Mouse (Mus musculus): Measurements from ENCODE around the gene Hes7. TPM values are rescaled to one million over a fixed set of nuclear protein-coding genes. Genes with fewer than 3 reads are reported as not detected.
A peak's percentile ranks its signal among the peaks of the same experiment; 100 is the strongest.
"Not testable (repeated sequence)": the region's sequence is repeated elsewhere in the genome, so short reads cannot be mapped to it uniquely, and the experiment has no call there.

Gene Hes7
- total RNA-seq, 4 experiments from 2014 or later, result 0.20 to 1.3 (median 0.74) TPM

DNA sequence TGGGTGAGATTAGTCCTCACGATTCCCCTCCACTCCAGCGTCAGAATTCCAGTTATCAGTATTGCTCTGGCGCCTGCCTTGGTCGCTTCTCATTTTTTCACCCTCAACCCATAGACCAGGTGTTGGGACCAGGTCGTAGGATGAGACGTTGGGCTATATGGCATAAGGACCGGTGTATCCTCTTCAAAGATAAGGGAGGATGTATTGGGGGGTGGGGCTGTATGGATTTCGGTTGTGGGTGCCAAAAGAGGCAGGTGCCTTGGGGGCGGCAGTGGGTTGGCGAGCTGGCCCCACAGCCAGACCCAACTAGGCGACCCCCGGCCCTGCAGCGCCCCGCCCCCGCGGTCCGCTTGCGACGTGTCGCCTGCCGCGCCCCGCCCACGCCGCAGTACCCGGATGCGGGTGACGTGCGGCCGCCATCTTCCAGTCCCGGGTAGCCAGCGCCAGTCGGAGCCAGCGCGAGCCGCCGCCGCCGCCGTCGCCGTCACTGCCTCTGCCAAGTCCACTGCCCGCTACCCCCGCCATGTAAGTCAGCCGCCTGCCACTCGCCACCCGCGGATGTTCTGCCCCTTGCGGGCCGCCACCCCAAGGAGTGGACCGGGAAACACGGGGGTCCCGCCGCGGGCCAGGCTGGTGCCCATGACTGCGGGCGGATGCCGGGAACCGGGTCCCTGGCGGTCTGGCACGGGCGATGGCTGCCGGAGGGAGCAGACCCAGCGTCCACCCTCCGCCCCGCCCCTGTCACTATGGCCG, 31.9 kb upstream of the Hes7 start, which contains the start of gene Vamp2:
TSS of gene Vamp2 (plus strand) at position 388 of the 753 bp plus-strand sequence.
- DNase-seq (ENCODE audit: low spot score in 2 of 2), result peak; percentile 94 to 95

DNA sequence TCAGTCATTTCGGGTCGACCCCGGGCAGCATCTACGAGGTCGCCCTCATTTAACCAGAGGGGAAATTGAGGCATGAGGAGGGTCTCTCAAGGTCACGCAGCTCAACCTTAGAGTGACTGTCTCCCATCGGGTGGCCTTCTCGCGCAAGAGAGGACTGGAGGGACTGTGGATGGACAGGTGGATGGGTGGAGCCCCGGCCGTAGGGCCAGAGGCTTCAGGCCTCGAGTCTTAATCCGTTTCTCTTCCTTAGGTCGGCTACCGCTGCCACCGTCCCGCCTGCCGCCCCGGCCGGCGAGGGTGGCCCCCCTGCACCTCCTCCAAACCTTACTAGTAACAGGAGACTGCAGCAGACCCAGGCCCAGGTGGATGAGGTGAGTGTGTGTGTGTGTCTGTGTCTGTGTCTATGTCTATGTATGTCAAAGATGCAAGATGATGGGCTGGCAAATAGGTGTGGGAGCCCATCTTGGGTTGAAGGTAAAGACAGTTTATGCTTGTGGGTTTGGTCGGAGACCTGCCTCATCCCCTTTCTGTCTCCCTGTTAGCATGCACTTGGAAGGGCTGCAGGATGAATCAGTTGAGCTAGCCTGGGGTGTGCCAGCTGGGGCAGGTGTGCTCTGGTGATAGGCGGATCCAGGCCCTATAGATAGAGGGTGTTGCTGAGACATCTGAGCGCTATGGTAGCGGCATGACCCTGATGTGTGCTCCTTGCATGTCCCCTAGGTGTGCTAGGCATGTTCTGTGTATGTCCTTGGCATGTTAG, 31.2 kb upstream of the Hes7 start:
- DNase-seq (ENCODE audit: low spot score in 2 of 2), result no peak

DNA sequence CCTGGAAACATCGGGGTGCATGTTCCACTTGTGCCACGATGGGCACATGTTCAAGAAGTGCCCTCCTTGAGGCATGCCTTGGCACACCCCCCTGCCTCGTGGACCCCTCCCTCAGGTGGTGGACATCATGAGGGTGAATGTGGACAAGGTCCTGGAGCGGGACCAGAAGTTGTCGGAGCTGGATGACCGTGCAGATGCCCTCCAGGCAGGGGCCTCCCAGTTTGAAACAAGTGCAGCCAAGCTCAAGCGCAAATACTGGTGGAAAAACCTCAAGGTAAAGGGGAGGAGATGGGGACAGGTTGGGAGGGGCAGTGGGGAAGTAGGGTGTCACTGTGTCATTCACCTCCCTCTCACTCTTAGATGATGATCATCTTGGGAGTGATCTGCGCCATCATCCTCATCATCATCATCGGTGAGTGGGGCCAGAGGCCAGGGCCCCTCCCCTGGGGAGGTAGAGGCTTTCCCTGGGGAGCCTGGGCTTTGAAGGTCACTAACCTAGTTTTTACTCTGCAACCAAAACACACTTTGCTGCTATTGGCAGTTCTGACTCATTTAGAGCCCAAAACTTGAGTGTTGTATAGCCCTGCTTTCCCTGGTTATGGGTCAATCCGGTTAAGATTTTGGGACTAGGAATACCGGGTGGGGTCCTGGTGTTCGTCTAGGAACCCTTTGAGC, 30.5 kb upstream of the Hes7 start:
- DNase-seq (ENCODE audit: low spot score in 2 of 2), result no peak

DNA sequence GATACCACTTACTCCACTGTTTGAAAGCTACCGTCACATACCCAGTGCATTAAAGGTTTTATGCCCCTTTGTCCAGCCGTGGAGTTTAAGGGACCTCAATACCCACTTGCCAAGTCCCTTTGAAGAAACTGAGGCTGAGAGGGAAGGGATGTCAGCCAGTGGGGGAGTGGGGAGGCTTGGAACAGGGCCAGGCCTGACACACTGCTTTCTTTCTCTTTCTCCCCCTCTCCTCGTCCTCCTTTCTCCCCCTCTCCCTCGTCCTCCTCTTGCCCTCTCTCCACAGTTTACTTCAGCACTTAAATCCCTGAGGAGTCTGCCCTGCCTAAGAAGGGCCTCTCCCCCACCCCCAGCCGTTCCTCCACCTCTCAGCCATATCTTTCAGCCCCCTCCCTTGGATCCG, 29.8 kb upstream of the Hes7 start:
- DNase-seq (ENCODE audit: low spot score in 2 of 2), result no peak

DNA sequence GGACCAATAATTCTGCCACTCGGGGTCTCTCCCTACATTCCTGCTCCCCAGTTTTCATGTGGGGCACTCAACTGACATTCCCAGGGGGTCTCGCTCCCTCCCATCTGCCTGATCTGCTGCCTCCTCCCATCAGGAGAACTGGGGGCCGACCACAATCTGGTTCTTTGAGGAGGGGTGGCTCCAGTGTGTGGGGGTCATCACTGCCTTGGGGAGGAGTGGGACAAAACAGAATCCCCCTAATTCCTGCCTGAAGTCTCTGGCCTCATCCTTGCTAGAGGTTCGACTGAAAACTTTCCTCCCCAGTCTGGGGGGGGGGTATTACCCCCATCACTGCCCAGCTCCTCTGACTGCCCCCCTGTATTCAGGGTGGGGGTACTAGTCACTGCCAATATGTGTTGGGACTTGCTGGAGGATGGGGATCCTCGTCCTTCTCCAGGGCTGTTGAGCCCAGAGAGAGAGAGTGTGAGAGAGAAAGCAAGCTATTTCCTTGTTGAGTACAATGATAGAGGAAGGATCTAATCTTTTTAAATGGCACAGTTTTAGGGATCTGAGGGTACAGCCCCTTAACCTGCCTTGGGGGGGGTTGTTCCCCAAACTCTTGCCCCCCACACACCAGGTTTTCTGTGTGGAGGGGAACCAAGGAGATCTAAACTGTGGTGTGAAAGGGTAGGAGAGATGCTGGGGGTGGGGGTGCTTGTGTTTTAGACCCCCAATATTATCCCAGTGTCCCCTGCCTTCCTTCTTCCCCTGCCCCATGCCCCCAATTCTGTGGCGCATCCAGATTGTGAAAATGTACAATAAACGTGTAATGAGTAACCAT, 28.4 kb upstream of the Hes7 start:
- DNase-seq (ENCODE audit: low spot score in 2 of 2), result no peak

DNA sequence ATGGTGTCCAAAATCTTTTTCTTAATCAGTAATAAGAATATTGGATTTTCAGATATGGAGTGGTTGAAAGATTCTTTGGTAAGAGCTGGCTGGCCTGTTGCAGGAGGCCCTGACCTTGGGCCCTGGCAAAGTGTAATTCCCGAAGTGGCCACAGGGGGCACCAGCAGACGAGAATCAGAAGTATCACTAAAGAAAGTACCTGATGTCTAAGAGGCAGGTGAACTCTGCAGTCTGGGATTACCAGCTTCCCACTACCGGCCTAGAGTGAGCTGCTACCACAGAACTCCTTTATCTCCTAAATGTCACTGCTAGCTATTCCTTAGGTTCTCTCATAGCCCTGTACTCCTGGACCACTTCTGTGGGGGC, 27.8 kb upstream of the Hes7 start:
- DNase-seq (ENCODE audit: low spot score in 2 of 2), result peak in 1 of 2 experiments; percentile 89

DNA sequence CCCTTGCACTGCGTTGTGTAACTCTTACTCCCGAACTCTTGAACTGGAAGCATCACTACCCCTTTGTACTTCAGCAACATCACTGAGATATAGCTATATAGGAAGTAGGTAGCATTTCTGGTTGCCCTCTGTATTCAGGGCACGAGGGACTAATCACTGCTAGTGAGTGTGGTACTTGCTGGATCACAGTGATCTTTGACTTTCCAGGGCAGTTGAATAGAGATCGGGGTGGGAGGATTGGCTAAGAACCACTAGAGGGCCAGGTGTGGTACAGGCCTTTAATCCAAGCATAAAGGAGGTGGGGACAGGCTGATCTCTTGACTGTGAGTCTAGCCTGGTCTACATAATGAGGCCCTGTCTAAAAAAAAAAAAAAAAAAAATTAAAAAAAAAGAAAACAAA, 27.3 kb upstream of the Hes7 start:
- DNase-seq (ENCODE audit: low spot score in 2 of 2), result no peak

DNA sequence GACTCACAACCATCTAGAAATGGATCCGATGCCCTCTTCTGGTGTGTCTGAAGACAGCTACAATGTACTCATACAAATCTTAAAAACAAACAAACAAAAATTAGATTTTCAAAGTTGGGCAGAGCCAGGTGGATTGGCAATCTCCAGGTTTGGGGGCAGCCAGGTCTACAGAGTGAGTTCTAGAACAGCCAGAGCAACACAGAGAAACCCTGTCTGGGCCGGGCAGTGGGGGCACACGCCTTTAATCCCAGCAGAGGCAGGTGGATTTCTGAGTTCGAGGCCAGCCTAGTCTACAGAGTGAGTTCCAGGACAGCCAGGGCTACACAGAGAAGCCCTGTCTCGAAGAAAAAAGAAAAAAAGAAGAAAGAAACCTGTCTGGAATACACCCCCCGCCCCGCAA, 26.3 kb upstream of the Hes7 start:
- DNase-seq (ENCODE audit: low spot score in 2 of 2), result not testable (repeated sequence)

DNA sequence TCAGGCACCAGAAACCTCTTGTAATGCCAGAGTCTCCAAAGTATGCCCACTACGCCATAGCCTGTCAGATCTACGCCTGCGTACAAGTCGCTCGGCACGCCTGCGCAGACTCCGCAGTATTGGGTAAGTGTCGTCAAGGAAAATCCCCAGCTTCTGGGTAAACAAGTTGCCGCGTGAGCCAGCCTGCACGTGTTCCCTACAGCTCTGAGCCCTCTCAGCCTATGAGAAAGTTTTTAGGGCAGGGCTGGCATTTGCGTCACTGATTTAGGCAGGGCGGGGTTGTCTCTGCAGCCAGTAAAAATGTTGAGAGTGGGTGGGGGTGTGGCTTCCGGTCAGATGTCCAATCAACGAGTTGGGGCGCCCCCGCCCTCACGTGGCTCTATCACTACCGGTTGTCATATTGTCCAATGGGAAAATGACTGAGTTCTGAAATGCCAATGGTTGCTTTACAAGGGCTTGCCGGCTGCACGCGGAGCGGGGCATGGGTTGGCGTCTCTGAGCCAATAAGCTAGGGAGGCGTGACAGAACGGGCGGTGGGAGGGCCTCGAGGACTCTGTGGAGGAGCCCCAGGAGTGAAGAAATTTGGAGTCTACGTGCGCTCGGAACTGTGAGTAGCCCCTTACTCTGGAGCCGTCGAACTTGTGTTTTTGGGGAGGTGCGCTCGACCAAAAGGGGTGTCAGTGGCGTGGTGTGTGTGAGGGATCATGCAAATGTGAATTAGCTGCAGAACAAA, 25.3 kb upstream of the Hes7 start, which contains the start of gene Per1:
TSS of gene Per1 (plus strand) at position 521 of the 733 bp plus-strand sequence.
- peak; percentile 98 to 100 for DNase-seq (ENCODE audit: low spot score in 2 of 2)

DNA sequence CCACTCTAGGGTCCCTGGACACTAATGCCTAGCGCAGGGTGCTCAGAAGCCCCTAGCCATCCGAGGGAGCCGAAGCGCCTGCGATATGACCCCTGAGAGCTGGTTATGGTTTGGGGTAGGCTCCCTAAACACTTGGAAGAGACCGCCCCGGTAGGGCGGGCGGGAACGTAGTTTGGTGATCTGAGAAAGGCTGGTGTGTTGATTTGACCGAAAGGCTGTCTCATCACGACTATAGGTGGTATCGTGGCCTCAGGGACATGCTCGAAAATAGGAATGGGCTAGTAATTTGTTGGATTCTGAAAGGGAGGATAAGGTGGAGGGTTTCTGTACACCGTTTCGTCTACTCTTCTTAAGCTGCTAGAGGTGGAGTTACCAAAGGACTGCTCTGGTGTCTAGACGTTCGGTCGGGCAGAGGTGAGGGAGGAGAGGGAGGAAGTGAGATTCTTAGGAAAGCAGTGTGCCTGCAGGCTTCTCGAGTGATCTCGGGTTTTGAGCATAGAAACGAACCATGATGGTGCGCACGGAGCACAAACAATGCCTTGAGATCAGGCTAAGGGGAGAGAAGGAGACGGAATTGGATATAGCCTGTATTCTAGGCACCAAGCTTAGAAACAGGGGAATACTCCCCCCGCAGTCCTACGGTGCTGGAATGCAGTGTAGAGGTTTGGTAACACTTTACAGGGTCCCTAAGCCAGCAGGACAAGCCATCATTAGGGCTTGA, 24.5 kb upstream of the Hes7 start:
- no peak for DNase-seq (ENCODE audit: low spot score in 2 of 2)

DNA sequence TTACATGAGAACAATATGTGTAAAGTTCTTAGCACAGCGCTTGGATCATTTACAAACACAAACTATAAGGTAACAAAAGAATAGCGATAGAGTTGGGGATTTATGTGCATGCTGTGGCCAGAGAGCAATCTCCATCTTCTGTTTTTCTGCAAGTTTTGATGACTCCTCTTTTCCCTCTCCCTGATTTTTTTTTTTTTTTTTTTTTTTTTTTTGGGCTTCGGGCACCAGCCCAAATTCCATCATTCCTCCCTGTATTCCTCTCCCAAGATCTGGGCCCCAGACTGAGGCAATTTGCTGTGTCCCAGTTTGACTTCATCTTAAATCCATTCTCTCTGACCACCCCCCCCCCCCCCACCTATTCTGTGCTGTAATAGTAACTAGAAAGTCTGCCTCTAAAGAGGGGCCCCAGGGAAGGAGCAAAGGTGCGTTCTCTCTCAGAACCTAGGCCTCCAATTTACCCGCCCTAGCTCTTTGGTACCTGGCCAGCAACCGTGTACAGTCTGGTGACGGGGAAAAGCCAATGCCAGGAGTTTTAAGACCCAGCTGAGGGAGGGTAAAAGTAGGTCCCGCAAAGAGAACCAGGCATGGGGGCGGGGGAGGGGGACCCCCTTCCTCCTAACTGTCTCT, 23.7 kb upstream of the Hes7 start:
- no peak for DNase-seq (ENCODE audit: low spot score in 2 of 2)

DNA sequence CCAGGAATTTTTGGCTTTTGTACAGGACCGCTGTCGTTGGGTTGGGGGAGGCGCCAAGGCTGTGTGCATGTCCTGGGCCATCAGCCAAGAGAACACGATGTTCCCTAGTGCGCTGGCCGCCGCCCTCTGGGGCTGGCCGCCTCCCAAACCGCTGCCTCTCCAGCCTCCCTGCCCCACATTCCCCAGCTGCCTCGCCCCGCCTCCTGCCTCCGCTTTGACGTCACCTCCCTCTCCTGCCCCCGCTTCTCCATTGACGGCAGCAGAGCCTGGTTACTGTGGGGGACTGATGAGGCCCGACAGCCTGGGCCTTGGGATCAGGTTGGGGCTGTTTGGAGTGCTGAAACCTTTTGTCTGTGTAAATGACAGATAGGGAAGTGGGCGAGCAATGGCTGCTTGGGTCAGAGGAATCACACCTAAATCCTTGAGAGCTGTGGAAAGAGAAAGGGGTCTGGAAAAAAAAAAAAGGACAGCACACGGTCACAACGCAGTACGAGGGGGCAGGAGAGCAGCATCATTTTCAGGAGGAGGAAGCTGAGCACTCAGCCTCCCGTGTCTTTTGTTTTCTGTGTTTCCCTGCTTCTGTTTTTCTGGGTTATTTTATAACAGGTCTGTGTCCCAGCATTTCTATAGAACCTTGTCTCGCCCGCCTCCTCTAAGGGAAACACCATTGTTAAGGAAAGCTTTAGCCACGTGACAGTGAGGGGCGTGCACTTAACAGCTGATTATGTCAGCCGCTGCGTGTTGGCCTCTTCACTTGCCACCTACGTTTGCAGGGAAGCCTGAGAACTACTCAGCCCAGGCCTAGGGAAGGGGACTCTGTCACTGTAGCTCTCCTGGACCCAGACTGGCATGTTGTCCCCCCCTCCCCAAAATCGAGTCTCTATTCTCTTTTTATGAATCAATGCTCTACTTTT, 23.0 kb upstream of the Hes7 start:
- DNase-seq (ENCODE audit: low spot score in 2 of 2), result peak; percentile 93 to 96

DNA sequence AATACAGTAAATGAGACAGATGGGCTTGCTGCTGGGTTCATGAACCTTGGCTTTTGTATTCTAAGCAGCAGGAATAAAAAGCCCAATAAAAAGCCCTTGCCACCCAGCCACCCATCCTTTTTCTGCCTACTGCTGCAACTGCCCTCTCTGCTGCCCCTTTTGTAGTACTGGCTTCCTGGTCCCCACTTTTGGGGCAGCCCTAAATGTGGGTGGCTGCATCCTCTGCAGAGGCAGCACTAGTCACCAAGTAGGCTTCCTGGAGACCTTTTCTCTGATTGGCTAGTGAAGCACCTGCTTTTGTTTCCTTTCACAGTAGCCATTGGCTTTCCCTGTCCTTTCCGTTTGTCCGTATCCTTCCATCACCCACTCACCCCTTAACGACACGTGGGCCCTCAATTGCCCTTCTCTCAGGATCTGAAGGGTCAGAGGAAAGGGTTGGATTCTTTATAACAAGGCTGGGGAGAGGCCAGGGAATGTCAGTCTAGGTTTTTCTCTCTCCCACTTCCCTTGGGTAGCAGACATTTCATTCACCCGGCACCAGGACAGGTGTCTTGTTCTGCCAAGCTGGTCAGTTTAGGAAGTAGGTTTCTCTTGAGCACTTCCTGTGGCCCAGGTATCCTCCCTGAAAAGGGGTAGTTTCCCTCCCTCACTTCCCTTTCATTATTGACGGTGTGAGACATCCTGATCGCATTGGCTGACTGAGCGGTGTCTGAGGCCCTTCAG, 22.0 kb upstream of the Hes7 start:
- no peak for DNase-seq (ENCODE audit: low spot score in 2 of 2)

DNA sequence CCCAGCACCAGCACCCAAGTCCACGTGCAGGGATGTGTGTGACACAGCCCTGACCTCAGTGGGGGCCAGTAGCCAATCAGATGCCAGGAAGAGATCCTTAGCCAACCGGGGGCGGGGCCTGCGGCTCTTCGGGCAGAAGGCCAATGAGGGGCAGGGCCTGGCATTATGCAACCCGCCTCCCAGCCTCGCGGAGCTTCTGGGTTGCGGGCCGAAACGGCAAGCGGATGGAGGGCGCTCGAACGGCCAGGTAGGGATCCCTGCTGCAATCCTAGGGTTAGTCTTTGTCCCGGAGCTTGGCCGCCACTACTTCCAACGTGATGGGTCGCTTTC, 21.5 kb upstream of the Hes7 start:
- peak; percentile 90 to 96 for DNase-seq (ENCODE audit: low spot score in 2 of 2)

DNA sequence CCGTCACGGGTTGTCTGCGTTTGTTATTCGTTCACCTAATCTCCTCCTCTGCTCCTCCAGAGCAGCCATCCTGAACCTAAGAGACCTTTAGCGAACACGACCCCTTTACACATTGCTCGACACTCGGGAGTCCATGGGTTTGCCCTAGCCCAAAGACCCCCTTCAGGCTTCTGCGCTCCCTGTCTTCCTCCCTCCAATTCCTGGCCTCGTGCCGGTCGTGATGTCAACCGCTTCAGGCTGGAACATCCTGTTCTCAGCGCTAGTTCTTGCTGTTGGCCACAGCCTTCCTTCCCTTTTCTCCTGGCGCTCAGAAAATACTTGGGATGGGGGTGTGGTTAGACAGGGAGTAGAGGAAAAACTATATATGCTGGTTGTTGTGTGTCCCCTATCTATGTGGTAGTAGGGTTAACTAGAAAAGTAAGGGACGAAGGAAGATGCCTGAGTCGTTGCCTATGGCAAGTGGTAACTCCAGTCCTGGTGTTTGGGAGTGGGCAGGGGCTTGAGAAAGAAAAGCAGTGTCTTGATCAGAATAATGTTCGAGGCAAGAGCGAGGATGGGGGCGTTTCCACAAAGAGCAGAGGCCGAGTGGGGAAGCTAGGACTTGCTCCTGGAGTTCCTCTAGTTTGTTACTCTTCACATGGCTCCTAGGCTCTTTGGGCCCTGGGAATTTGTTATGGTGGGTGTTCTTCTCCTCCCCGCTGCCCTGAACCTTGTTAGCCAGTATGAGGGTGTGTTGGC, 20.9 kb upstream of the Hes7 start:
- no peak for DNase-seq (ENCODE audit: low spot score in 2 of 2)

DNA sequence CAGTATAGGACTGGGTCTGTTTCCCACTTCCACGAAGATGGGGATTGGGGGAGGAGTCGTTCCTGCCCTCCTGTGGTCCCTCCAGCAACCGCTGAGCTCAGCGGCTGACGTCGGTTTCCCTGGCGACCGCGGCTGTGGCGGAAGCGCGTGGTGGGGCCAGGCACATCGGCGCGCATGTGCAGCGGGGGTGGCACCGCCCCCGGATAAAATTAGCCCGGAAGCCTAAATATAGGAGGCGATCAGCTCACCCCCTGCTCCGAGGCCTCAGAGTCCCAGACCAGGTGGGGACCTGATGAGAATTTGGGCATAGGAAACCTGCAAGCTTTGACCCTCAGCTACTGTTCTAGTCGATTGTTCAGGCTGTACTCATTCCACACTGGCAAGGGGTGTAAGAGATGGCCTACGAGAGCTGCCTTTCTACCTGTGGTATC, 20.3 kb upstream of the Hes7 start:
- peak; percentile 84 to 89 for DNase-seq (ENCODE audit: low spot score in 2 of 2)

Data from left cerebral cortex, adult 8-10 months (tissue).